Mouse (Mus musculus) adrenal gland, adult 2 months (tissue): Measurements from ENCODE around the gene Pcsk5. TPM values are rescaled to one million over a fixed set of nuclear protein-coding genes. Genes with fewer than 3 reads are reported as not detected.
A peak's percentile ranks its signal among the peaks of the same experiment; 100 is the strongest.

Source experiments
- DNase-seq: peaks from one replicate; pipeline ENCODE4 v3.0.0; 2021
- polyA plus RNA-seq: library from polyadenylated mRNA; depleted of rRNA; stranded (reverse); fragments of >200 nt; gene quantifications from 2 replicates; pipeline ENCODE4 v1.2.3, GENCODE M21; 2012
- total RNA-seq, 2 experiments: library from RNA; stranded (reverse); gene quantifications; 2 replicates each; pipeline ENCODE4 v1.2.3; 2021

The Pcsk5 gene
- total and polyA plus RNA-seq, 3 experiments = 62.0 to 165 (median 145) TPM

DNA sequence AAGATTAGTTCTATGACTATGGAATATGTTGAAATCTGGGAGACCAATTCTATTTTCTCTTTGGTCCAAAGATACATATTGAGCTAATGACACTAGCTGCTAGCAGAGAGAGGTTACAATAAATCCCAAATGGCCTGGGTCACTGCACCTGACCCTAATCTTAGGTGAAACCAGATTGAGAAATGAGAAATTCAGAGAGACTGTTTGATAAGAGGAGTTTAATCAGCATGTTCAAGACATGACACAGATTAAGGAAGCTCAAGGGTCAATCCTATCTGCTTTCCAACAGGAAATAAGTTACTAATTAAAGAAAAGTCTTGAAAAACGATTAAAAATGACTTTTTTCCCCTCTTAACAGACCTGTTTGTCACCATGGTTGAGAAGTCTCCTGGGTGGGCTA is 96.0 kb downstream of the Pcsk5 start:
- no peak for DNase-seq

- DNase-seq = no peak
These were observed 104.7 kb downstream of the Pcsk5 start for GRCm38 (mm10) chr19:17732676-17733277.

DNA sequence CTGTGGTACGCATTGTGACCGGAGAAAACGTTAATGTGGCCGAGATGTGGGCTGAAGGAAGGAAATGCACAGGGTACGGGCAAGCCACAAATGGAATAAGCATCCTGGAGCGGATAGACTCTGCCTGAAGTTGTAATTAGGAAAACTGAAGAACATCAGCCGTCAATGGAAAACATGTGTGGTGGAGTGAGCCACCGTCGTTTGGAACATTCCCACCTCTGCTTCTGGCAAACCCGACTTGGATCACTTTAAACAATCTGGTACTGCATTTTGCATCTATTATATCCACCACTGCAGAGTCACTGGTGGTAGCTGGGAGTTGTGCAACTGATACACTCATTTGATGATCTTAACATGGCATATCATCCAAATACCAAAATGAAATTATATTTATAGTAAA is 120.4 kb downstream of the Pcsk5 start:
- DNase-seq = no peak

- no peak for DNase-seq
These were observed 122.0 kb downstream of the Pcsk5 start for GRCm38 (mm10) chr19:17715281-17715955.

DNA sequence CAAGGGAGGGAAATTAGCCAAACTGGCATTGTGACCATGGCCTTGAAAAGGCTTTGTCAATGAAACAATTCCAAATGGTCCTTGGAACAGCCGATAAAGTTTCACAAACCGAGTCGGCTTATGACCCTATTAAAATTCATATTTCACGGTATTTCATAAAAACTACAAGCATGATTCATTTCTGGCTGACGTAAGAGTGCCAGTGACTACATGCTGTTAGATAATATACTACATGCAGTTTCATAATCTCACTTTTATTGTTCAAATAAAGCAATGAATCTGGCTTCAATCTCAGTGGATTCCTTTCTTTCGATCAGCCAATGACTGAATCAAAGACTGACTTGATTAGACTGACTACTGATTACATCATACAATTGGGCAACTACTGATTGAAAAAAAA is 145.8 kb downstream of the Pcsk5 start:
- DNase-seq = peak; percentile 62

- no peak for DNase-seq
These were observed 159.1 kb downstream of the Pcsk5 start for GRCm38 (mm10) chr19:17678371-17678770.

DNA sequence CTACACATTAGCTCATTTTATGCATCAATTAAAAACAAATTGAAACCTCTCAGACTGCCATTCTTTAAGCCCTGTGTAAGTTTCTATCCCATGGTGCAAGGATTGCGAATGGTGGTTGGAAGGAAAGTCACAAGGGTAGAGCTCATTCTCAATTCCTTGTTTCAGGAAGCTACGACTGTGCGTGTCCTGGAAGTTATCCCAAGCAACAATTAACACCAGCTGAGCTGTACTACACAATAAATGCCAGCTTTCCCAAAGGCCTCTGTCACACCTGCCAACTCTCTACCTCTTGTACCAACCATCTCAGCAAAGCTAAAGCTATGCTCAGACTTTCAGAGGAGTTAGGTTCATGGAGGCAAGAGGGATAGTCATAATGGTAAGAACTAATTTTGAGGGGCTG is 174.8 kb downstream of the Pcsk5 start:
- DNase-seq = no peak

DNA sequence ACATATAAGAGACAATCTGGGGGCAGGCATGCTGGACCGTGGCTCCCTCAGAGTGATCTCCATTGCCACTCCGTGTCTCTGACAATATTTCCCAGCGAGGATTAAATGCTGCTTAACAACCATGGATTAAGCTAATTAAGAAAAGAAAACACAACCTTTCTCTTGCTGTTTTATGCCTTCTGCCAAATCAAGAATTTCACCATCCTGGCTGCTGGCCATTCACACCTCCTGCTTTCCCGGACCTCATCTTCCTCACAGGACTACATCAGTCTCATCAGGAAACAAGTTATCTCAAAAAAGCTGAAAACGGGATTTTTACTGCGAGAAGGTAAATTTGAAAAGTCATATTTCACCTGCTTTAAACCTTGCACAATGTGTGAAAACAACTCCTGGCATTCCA is 175.2 kb downstream of the Pcsk5 start:
- no peak for DNase-seq

DNA sequence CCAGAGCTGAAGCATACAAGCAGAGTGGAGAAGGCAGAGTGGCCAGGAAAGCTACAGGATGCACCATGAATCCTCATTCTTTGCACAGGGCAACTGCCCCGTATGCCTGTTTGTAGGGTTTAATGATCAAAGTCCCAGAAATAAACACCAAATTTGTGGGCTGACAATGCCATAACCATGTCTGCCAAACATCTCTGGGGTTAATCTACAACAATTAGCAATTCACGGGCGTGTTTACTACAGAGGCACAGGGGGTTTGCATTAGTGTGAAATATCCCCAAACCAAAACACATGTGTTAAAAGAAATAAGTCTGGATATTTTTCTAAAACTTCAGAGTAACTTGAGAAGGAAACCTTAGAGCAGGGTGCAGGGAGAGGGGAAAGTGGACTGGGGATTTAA is 178.1 kb downstream of the Pcsk5 start:
- no peak for DNase-seq

DNA sequence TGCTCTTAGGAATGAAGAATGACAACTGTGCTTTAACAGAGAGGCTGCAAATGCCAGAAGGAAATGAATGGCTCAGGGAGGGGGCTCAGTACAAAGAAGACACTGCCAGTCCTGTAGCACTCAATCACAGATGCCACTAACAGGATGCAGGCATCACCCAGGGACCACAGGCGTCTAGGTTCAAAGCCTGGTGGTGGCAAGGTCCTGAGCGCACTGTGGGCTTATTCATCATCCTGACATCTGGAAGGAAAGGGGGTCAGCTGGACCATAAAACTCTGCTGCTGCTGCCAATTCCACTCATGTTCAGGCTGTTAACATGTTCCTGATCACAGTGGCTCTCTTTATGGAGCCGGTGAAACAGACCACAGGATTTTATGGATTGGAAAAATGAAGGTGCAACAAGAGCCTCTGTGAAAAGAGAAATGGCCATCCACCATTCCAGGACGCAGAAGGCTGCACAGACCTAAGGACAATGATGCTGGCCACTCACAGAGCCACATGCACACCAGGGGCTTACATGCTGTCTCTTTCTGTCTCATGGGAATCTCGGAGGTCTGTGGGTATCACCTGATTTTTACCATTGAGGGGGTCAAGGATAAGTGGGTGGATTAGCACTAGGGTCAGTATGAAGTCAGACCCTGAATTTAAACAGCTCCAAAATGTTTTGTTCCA is 186.5 kb downstream of the Pcsk5 start:
- DNase-seq = peak; percentile 39

GRCm38 (mm10) chr19:17649967-17650366 is 187.5 kb downstream of the Pcsk5 start:
- no peak for DNase-seq

DNA sequence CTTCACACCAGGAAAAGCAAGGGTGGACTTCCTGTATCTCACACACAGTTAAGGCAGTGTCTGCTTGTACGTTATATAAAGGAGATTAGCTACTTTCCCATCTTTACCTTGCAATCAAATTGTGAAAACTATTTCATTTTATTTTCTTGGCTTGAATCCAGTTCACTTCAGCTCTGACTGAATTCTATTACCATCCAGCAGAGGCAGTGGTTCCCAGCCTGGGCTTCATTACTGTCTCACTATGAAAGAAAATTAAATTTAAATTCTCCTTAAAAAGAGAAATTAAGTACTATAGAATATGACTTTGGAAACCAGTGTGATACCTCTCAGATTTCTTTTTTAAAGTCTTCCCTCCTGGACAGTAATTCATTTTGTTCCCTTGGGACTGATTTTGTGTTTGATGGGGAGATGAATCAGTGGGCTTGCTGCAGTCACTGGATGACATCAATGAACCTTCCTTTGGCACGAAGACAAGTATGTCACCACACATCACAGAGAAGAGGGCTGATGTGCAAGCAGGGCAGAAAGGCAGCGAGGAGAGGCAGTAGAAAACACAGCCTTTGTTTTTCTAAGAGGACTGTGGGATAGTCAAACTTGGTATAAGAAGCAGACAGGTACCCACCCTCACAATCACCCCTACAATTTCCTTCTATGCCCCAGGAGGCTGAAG is 194.2 kb downstream of the Pcsk5 start:
- DNase-seq = peak; percentile 79

DNA sequence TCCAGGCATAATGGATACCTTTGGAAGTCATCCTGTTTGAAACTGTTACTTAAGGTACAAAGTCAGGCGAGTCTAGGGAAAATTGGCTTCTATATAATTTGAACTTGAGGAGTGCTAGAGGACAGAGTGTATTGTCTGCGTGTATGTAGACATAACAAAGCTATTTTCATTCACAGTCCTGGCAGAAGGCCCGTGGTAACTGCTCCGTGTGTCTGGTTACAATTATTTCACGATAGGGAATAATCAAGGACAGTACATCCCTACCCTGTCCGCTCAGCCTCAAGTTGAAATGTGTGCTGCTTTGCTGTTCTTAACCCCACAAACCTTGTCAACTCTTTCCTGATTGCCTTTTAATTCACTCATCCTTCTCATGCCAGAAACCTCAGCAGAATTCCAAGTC is 201.4 kb downstream of the Pcsk5 start:
- DNase-seq = no peak

DNA sequence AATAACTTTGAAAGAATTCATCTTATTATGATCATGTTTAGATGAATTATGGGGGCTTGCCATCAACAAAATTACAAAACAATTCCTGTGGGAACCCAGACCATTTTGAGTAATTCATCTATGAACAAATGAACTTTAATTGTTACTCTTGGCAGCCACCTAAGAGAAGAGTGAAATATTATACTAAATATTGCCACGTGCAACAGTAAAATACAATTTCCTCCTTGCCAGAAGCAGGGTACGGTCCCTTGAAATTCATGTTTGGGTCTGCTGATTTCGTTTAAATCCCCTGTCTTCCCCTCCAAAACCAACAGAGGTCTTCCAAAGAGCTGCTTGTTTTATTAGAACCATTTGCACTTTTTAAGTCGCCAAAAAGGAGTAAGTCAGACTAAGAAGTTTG is 221.8 kb downstream of the Pcsk5 start:
- DNase-seq = no peak

DNA sequence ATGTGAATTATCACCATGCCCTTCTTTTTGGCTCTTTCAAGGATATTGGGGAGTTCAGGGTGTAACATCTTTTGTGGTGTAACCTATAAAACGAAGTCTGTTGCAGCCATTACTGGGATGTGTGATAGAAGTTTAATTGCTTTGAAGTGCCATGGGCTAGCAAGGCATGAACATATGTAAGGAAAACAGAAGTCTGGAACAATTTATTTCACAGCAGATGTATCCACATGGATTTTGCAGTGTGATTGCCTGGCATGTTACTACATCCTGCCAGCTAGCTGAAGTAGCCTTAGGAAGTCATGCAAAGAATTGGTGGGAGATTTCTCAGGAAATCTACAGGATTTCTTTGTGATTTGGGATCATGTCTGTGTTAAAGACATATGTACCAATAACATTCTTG is 230.9 kb downstream of the Pcsk5 start:
- DNase-seq = no peak

DNA sequence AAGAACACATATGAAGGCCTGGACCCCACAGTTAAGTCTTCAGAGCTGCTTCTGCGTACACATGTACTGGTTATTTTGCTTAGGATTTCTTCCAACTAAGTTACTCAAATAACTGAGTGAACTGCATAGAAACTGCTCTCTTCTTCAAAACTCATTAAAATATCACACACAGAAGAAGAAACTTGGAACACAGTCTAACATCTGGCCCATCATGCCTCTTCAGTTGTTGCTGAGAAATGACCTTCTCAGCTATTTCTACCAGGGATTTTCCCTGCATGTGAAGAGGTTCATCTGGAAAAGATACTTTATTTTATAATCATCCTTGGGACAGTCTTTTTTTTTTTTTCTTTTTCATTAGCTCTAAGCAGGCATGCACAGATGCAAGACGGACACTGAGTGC is 231.3 kb downstream of the Pcsk5 start:
- no peak for DNase-seq

GRCm38 (mm10) chr19:17603322-17603721 is 234.1 kb downstream of the Pcsk5 start:
- no peak for DNase-seq

DNA sequence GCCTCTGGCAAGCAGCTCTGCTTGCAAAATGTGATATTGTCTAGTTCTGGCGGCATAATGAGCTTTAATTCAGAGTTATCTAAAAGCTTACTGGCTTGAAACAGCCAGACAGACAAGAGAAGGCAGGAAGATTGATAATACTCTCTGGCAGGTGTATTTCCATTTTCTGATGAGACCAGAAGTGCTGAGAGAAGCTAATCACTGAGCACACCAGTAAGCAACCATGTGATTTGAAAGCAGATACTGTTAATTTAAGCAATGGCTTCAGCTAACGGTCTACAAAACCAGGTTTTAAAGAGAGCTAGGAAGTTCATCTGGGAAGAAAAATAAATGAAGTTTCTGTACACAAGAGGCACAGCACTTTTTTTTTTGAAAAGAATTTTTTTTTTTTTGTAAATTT is 237.1 kb downstream of the Pcsk5 start:
- DNase-seq = no peak

- peak; percentile 61 for DNase-seq
These were observed 244.6 kb downstream of the Pcsk5 start for GRCm38 (mm10) chr19:17592790-17593189.

- no peak for DNase-seq
These were observed 246.1 kb downstream of the Pcsk5 start for GRCm38 (mm10) chr19:17591335-17591734.

GRCm38 (mm10) chr19:17590314-17590713 is 247.1 kb downstream of the Pcsk5 start:
- no peak for DNase-seq

DNA sequence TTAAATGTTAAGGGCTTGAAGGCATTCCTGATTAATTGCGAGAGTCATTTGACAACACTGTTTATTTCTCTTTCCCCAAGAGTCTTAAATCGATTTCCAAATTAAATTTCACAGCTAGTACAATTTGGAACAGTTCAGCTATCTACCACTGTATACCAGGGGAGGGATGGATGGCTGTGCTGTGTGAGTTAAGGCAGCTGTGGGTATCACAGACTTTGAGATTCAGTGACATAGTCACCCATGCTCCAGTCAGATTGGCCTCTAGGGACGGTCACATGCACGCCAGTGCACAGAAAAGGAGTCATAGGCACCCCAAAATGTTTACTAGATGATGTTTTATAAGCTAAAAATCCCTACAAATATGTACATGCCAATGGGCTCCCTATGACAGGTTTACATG is 260.0 kb downstream of the Pcsk5 start:
- no peak for DNase-seq

GRCm38 (mm10) chr19:17574564-17574963 is 262.9 kb downstream of the Pcsk5 start:
- no peak for DNase-seq
